Mouse (Mus musculus): Measurements from ENCODE around the gene Map4k3. TPM values are rescaled to one million over a fixed set of nuclear protein-coding genes. Genes with fewer than 3 reads are reported as not detected.

Gene Map4k3
- polyA plus RNA-seq, 1 experiment from 2014 or later, result 31.1 TPM

- ATAC-seq (ENCODE audit: insufficient number of reproducible peaks, low FRiP score, low TSS enrichment, low read depth), result no peak
- Histone ChIP-seq H3K9me3 (no peaks in the 10 kb centered on the region), H3K9ac (no peak overlapping the region), H3K27ac (no peak overlapping the region), H3K36me3 (peaks cover 42% of the 10 kb centered on the region), H3K27me3 (no peaks in the 10 kb centered on the region), H3K4me1 (no peaks in the 10 kb centered on the region), H3K4me3 (no peak overlapping the region), H3K4me2 (no peak overlapping the region)
- WGBS, result 83% methylated on average over 5 of the region's 5 CpGs
These were observed 109.4 kb downstream of the Map4k3 start for GRCm38 (mm10) chr17:80618890-80619289.

- Histone ChIP-seq H3K9ac (no peak overlapping the region), H3K27ac (no peak overlapping the region), H3K4me3 (no peak overlapping the region), H3K4me1 (no peaks in the 10 kb centered on the region), H3K9me3 (no peaks in the 10 kb centered on the region), H3K27me3 (no peaks in the 10 kb centered on the region), H3K4me2 (no peak overlapping the region), H3K36me3 (peaks cover 85% of the 10 kb centered on the region)
- WGBS, result 91% methylated on average over 6 of the region's 6 CpGs
- no peak for ATAC-seq (ENCODE audit: insufficient number of reproducible peaks, low FRiP score, low TSS enrichment, low read depth)
These were observed 124.5 kb downstream of the Map4k3 start for GRCm38 (mm10) chr17:80603806-80604205.

- peaks cover 78% of the 10 kb centered on the region for H3K36me3 ChIP-seq
- 90% methylated on average over 19 of the region's 19 CpGs for whole genome bisulfite sequencing
These were observed 125.1 kb downstream of the Map4k3 start for GRCm38 (mm10) chr17:80603079-80603625.

GRCm38 (mm10) chr17:80601371-80601770 lies 126.9 kb downstream of the Map4k3 start:
- no peak for ATAC-seq (ENCODE audit: insufficient number of reproducible peaks, low FRiP score, low TSS enrichment, low read depth)
- no peaks in the 10 kb centered on the region for H3K27me3 ChIP-seq
- no peak overlapping the region for H3K4me3 ChIP-seq
- H3K4me2 ChIP-seq, result no peak overlapping the region
- no peaks in the 10 kb centered on the region for H3K9me3 ChIP-seq
- H3K9ac ChIP-seq, result no peak overlapping the region
- H3K27ac ChIP-seq, result no peak overlapping the region
- WGBS, result 64% methylated on average over 13 of the region's 13 CpGs
- peaks cover 79% of the 10 kb centered on the region for H3K36me3 ChIP-seq
- no peaks in the 10 kb centered on the region for H3K4me1 ChIP-seq

More at GRCm38 (mm10) chr17:80603079-80603625, 125.1 kb downstream of the Map4k3 start:
- Histone ChIP-seq H3K4me3 (no peak overlapping the region), H3K4me2 (no peak overlapping the region), H3K27me3 (no peaks in the 10 kb centered on the region), H3K9me3 (no peaks in the 10 kb centered on the region), H3K4me1 (no peaks in the 10 kb centered on the region), H3K9ac (no peak overlapping the region), H3K27ac (no peak overlapping the region)
- ATAC-seq (ENCODE audit: insufficient number of reproducible peaks, low FRiP score, low TSS enrichment, low read depth), result no peak

- whole genome bisulfite sequencing, result 83% methylated on average over 6 of the region's 6 CpGs
- no peaks in the 10 kb centered on the region for H3K27me3 ChIP-seq
- no peak overlapping the region for H3K4me2 ChIP-seq
- H3K4me1 ChIP-seq, result no peaks in the 10 kb centered on the region
- H3K9me3 ChIP-seq, result no peaks in the 10 kb centered on the region
- H3K27ac ChIP-seq, result no peak overlapping the region
- H3K9ac ChIP-seq, result no peak overlapping the region
- H3K4me3 ChIP-seq, result no peak overlapping the region
- ATAC-seq (ENCODE audit: insufficient number of reproducible peaks, low FRiP score, low TSS enrichment, low read depth), result no peak
- H3K36me3 ChIP-seq, result peaks cover 58% of the 10 kb centered on the region
These were observed 145.2 kb downstream of the Map4k3 start for GRCm38 (mm10) chr17:80583051-80583450.

GRCm38 (mm10) chr17:80579901-80580300 lies 148.4 kb downstream of the Map4k3 start:
- Histone ChIP-seq H3K27me3 (no peaks in the 10 kb centered on the region), H3K36me3 (peaks cover 44% of the 10 kb centered on the region), H3K4me2 (no peak overlapping the region), H3K4me1 (peaks cover 5% of the 10 kb centered on the region; the same call in 1 of the 2 replicates), H3K27ac (no peak overlapping the region), H3K9me3 (no peaks in the 10 kb centered on the region), H3K9ac (no peak overlapping the region), H3K4me3 (no peak overlapping the region)
- ATAC-seq (ENCODE audit: insufficient number of reproducible peaks, low FRiP score, low TSS enrichment, low read depth), result no peak
- 85% methylated on average over 6 of the region's 6 CpGs for WGBS

- 92% methylated on average over 9 of the region's 9 CpGs for WGBS
- no peak for ATAC-seq (ENCODE audit: insufficient number of reproducible peaks, low FRiP score, low TSS enrichment, low read depth)
These were observed 149.2 kb downstream of the Map4k3 start for GRCm38 (mm10) chr17:80579089-80579488.

GRCm38 (mm10) chr17:80578041-80578440 lies 150.2 kb downstream of the Map4k3 start:
- Histone ChIP-seq H3K9ac (no peak overlapping the region), H3K4me2 (no peak overlapping the region), H3K9me3 (no peaks in the 10 kb centered on the region), H3K4me3 (no peak overlapping the region), H3K27ac (no peak overlapping the region), H3K27me3 (no peaks in the 10 kb centered on the region), H3K4me1 (peaks cover 5% of the 10 kb centered on the region; the same call in 1 of the 2 replicates), H3K36me3 (peaks cover 27% of the 10 kb centered on the region)
- WGBS, result 100% methylated on average over 1 of the region's 1 CpGs
- ATAC-seq (ENCODE audit: insufficient number of reproducible peaks, low FRiP score, low TSS enrichment, low read depth), result no peak

More at GRCm38 (mm10) chr17:80579089-80579488, 149.2 kb downstream of the Map4k3 start:
- no peak overlapping the region for H3K27ac ChIP-seq
- no peak overlapping the region for H3K4me2 ChIP-seq
- H3K9ac ChIP-seq, result no peak overlapping the region
- peaks cover 5% of the 10 kb centered on the region; the same call in 1 of the 2 replicates for H3K4me1 ChIP-seq
- no peak overlapping the region for H3K4me3 ChIP-seq
- H3K9me3 ChIP-seq, result no peaks in the 10 kb centered on the region
- no peaks in the 10 kb centered on the region for H3K27me3 ChIP-seq
- H3K36me3 ChIP-seq, result peaks cover 37% of the 10 kb centered on the region

- peak within 1 kb of the TSS; percentile 94 for H3K4me2 ChIP-seq
- peaks cover 24% of the 10 kb centered on the region for H3K36me3 ChIP-seq
- H3K4me1 ChIP-seq, result peaks cover 5% of the 10 kb centered on the region; the same call in 1 of the 2 replicates
- H3K9me3 ChIP-seq, result no peaks in the 10 kb centered on the region
- no peak for ATAC-seq (ENCODE audit: insufficient number of reproducible peaks, low FRiP score, low TSS enrichment, low read depth)
- H3K4me3 ChIP-seq, result peak within 1 kb of the TSS; percentile 42
- H3K27me3 ChIP-seq, result no peaks in the 10 kb centered on the region
- no peak within 1 kb of the TSS for H3K27ac ChIP-seq
- peak within 1 kb of the TSS; percentile 33; the same call in 1 of the 2 replicates for H3K9ac ChIP-seq
- 66% methylated on average over 15 of the region's 15 CpGs for WGBS
These were observed 150.6 kb downstream of the Map4k3 start, which contains the start of gene Cdkl4 for GRCm38 (mm10) chr17:80577639-80578038. TSS of gene Cdkl4 (minus strand) at chr17:80577813.

- no peak for ATAC-seq (ENCODE audit: insufficient number of reproducible peaks, low FRiP score, low TSS enrichment, low read depth)
- Histone ChIP-seq H3K27me3 (no peaks in the 10 kb centered on the region), H3K27ac (no peak overlapping the region), H3K9ac (peak overlapping the region; percentile 33; the same call in 1 of the 2 replicates), H3K4me2 (peak overlapping the region; percentile 94), H3K9me3 (no peaks in the 10 kb centered on the region), H3K4me3 (peak overlapping the region; percentile 42), H3K4me1 (peaks cover 5% of the 10 kb centered on the region; the same call in 1 of the 2 replicates), H3K36me3 (peaks cover 20% of the 10 kb centered on the region)
- WGBS, result under 1% methylated on average over 30 of the region's 30 CpGs
These were observed 151.1 kb downstream of the Map4k3 start for GRCm38 (mm10) chr17:80577214-80577613.

GRCm38 (mm10) chr17:80575008-80575407 lies 153.3 kb downstream of the Map4k3 start:
- Histone ChIP-seq H3K36me3 (peaks cover 5% of the 10 kb centered on the region; the same call in 1 of the 2 replicates), H3K9me3 (no peaks in the 10 kb centered on the region), H3K27me3 (no peaks in the 10 kb centered on the region), H3K9ac (no peak overlapping the region), H3K4me1 (peaks cover 5% of the 10 kb centered on the region; the same call in 1 of the 2 replicates), H3K4me2 (no peak overlapping the region), H3K4me3 (no peak overlapping the region), H3K27ac (no peak overlapping the region)
- ATAC-seq (ENCODE audit: insufficient number of reproducible peaks, low FRiP score, low TSS enrichment, low read depth), result no peak
- WGBS, result 81% methylated on average over 7 of the region's 7 CpGs

GRCm38 (mm10) chr17:80574471-80574965 lies 153.8 kb downstream of the Map4k3 start:
- Histone ChIP-seq H3K4me2 (no peak overlapping the region), H3K4me1 (peaks cover 5% of the 10 kb centered on the region; the same call in 1 of the 2 replicates), H3K27me3 (no peaks in the 10 kb centered on the region), H3K4me3 (no peak overlapping the region), H3K36me3 (0 out of 2 replicates have a peak, but pooled peaks cover 2% of the 10 kb centered on the region), H3K27ac (no peak overlapping the region), H3K9me3 (no peaks in the 10 kb centered on the region), H3K9ac (no peak overlapping the region)
- WGBS, result 79% methylated on average over 7 of the region's 7 CpGs
- no peak for ATAC-seq (ENCODE audit: insufficient number of reproducible peaks, low FRiP score, low TSS enrichment, low read depth)
